Comparison of ENCODE assay signal across 16 mouse cellular contexts in genomic region chr2:174566752-174567151, GRCm38 (mm10).
DNase-seq lines count a peak whose midpoint lies in the region; TF ChIP-seq lines count a peak whose summit lies in the region.
"Had no signal": no experiment of that assay in that cellular context is flagged by ENCODE, and none has a peak within 500 bp of the region (broad histone marks: within the 10 kb centered on the region; RNA-seq: fewer than 3 reads in every experiment).

No protein-coding gene starts in this region.

- no peak for TF ChIP-seq CTCF in brain, embryonic 14.5 days (IDR thresholded peaks at IDR 0.05; ENCODE audit: borderline replicate concordance, extremely low read depth, insufficient read depth, insufficient read length)

- intact Hi-C loops in gastrocnemius, postnatal 14 days (cut with DNase I; ENCODE audit: low total_unique reads): no loop called here

- TF ChIP-seq POLR2A in brain, embryonic 14.5 days (IDR thresholded peaks at IDR 0.05; ENCODE audit: borderline replicate concordance, extremely low read depth, insufficient read depth, insufficient read length, poor library complexity, severe bottlenecking): no peak

- DNase-seq in gastrocnemius, postnatal 14 days: peak; percentile 12
- no peak for DNase-seq in gastrocnemius, postnatal 25 days
- peak; percentile 19 to 33 for DNase-seq in layer of hippocampus, postnatal 14 days (ENCODE audit: low spot score in 2 of 2)
- DNase-seq in layer of hippocampus, adult 8-10 months (ENCODE audit: low spot score in 2 of 2): no peak
- DNase-seq in ZHBTc4 (ENCODE audit: low read depth, low spot score): peak; percentile 10
- DNase-seq in brain, embryonic 14.5 days (ENCODE audit: low read depth): peak; percentile 45
- DNase-seq: adrenal gland, postnatal 10 days; B cell, adult 2 months; cerebellum, adult 2 months; embryo, embryonic 11 days; forebrain, postnatal 0 days; heart, postnatal 14 days; lung, embryonic 14.5 days; lung, postnatal 14 days; midbrain, embryonic 14.5 days; thymus, postnatal 4 days had no signal

Comparison
In these comparisons a context has a peak if more than half of its experiments do, and no peak if none do; other contexts are left out.
1. DNase-seq: peak in gastrocnemius, postnatal 14 days (single experiment), layer of hippocampus, postnatal 14 days (2 of 2), ZHBTc4 (single experiment) and brain, embryonic 14.5 days (single experiment); none in gastrocnemius, postnatal 25 days (single experiment) and layer of hippocampus, adult 8-10 months (0 of 2).